Mouse (Mus musculus) bone marrow, adult 2 months (tissue): Measurements from ENCODE around the gene Rbm4b.

Source experiments
- CTCF ChIP-seq: fragments of 200-500 bp; IDR thresholded peaks from 2 replicates; pipeline ENCODE4 v1.5.1; 2011; ENCODE audit warnings: low read length, control low read depth; ENCODE audit not compliant: control insufficient read depth, insufficient read depth
- POLR2A ChIP-seq: fragments of 200-500 bp; IDR thresholded peaks from 2 replicates; pipeline ENCODE4 v1.6.1; 2011; ENCODE audit warnings: low read depth, mild to moderate bottlenecking, control low read depth, low read length, borderline replicate concordance; ENCODE audit not compliant: control insufficient read depth

GRCm38 (mm10) chr19:4786313-4786712 is 30.0 kb downstream of the Rbm4b start:
- TF ChIP-seq CTCF: no peak
- no peak for TF ChIP-seq POLR2A
